Mouse (Mus musculus) CH12F3 (cell line): ENCODE results near the gene Olfr698.
"Not testable (repeated sequence)": the region's sequence is repeated elsewhere in the genome, so short reads cannot be mapped to it uniquely, and the experiment has no call there.

Experiments used
- in situ Hi-C: fragments of 300-500 bp; cut with MboI; formaldehyde crosslinking; loops from 2 replicates; pipeline ENCODE4 v1.14.3; 2020; ENCODE audit warnings: low sequenced_read_pairs

Olfr698 gene

DNA sequence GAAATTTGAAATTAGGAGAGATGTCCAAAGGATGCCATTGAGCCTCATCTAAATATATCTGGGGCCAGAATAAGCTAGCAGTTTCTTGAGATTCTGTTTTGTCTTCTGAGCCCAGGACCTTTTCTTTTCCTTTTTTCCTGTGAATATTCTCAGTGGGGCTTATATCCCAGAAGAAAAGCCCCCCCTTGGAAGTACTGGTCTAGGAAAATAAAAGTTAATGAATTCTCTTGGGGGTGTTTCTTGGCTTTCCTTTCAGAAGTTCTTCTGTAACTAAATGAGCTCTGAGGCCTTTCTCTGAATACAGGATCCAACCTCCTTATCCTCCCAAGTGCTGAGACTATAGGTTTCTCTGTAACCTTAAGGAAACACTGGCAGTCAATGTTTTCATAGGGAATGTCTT, at the start of gene Olfr698:
Gene Olfr698 (minus strand): TSS at position 101 of the 400 bp plus-strand sequence.
- in situ Hi-C loops: no loop called here

GRCm38 (mm10) chr7:106793098-106793497, 37.9 kb upstream of the Olfr698 start, which contains the start of gene Olfr699:
Gene Olfr699 (minus strand): TSS chr7:106793198.
- in situ Hi-C loops: no loop called here

GRCm38 (mm10) chr7:106788330-106788729, 33.1 kb upstream of the Olfr698 start:
- in situ Hi-C loops: no loop called here

GRCm38 (mm10) chr7:106761008-106761407, 5.8 kb upstream of the Olfr698 start:
- in situ Hi-C loops: not testable (repeated sequence)

DNA sequence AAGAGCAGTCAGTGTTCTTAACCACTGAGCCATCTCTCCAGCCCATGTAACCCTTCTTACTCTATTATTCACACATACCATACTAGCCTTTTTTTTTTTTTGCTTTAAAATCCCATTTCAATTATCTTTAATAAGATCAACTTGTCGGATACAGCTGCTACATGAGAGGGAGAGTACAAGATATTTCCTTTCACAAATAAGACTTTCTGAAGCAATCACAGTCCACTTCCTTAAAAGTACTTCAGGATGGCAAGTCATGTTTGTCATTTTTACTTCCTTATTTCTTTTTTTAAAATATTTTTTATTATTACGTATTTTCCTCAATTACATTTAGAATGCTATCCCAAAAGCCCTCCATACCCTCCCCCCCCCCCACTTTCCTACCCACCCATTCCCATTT, 3.6 kb upstream of the Olfr698 start:
- in situ Hi-C loops: no loop called here

- in situ Hi-C loops: no loop called here
Measured at GRCm38 (mm10) chr7:106745811-106746210, 9.4 kb downstream of the Olfr698 start.

- in situ Hi-C loops: no loop called here
Measured at GRCm38 (mm10) chr7:106742343-106742742, 12.9 kb downstream of the Olfr698 start, which contains the start of gene Olfr697. Gene Olfr697 (minus strand): TSS chr7:106742443.

- in situ Hi-C loops: no loop called here
Measured at GRCm38 (mm10) chr7:106737028-106737427, 18.2 kb downstream of the Olfr698 start.

- in situ Hi-C loops: no loop called here
Measured at GRCm38 (mm10) chr7:106733717-106734116, 21.5 kb downstream of the Olfr698 start.

- in situ Hi-C loops: not testable (repeated sequence)
Measured at GRCm38 (mm10) chr7:106725654-106726053, 29.5 kb downstream of the Olfr698 start.

- in situ Hi-C loops: no loop called here
Measured at GRCm38 (mm10) chr7:106716296-106716695, 38.9 kb downstream of the Olfr698 start, which contains the start of gene Olfr695. Gene Olfr695 (minus strand): TSS chr7:106716396.

DNA sequence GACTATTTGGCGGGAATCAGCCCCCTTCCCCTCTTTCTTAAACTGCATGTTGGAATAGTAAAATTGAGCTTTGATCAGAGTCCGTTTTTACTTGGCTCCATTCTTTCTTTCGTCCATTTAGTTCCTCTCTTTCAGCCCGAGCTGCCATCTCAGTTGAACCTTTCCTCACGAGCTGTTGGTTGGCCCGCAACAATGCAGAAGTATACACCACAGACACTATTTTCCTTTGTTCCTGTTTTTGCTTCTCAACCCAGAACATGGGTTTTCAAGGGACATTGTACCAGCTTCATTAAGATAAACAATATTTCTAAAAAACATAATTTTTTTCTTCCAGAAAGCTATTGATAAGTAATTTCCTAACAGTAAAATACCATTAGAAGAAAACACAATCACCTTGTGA, 43.7 kb downstream of the Olfr698 start:
- in situ Hi-C loops: no loop called here

- in situ Hi-C loops: not testable (repeated sequence)
Measured at GRCm38 (mm10) chr7:106707705-106708104, 47.5 kb downstream of the Olfr698 start.
